Mouse (Mus musculus): ENCODE data around the gene Ap4m1. TPM values are rescaled to one million over a fixed set of nuclear protein-coding genes. Genes with fewer than 3 reads are reported as not detected.
"Not testable (repeated sequence)": the region's sequence is repeated elsewhere in the genome, so short reads cannot be mapped to it uniquely, and the experiment has no call there.

The Ap4m1 gene
- total and polyA plus RNA-seq, 2 experiments from 2014 or later: 6.1 to 24.1 TPM

DNA sequence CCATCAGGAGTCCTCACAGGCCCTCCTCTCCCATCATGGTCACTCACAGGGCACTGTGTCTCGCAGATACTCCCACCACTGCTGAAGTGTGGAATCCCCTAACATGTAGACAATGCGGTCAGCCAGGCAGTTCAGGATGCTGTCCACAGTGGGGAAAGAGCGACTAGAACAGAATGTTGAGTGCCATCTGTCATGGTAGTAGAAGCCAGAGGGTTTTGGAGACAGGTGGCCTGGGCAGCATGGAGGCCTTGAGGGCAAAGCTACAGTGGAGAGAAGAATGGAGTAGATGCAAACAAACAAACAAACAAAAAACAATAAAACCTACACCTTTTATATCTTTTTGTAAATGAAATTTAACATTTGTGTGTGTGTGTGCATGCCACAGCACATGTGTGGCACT, 30.3 kb downstream of the Ap4m1 start:
- Histone ChIP-seq H3K27me3 (ENCODE audit: control insufficient read depth, insufficient read depth, low read length) (no peaks in the 10 kb centered on the region), H3K4me1 (ENCODE audit: control insufficient read depth, insufficient read depth) (no peaks in the 10 kb centered on the region), H3K4me3 (ENCODE audit: low read depth, low read length) (no peak overlapping the region), H3K9me3 (replicated peaks; ENCODE audit: control insufficient read depth, low read length) (peaks cover 5% of the 10 kb centered on the region; the same call in 1 of the 2 replicates), H3K9ac (replicated peaks; ENCODE audit: low read depth, low read length) (no peak overlapping the region), H3K36me3 (replicated peaks; ENCODE audit: control insufficient read depth, insufficient read depth, low read length) (no peaks in the 10 kb centered on the region), H3K27ac (ENCODE audit: low read depth) (no peak overlapping the region), H3K4me2 (ENCODE audit: low read depth, low read length) (no peak overlapping the region)
- DNase-seq (ENCODE audit: low spot score) (no peak), ATAC-seq (ENCODE audit: insufficient read depth, low read depth) (no peak)
- no peak for TF ChIP-seq CTCF (IDR thresholded peaks at IDR 0.05; ENCODE audit: low read depth)
- no peak for TF ChIP-seq EP300 (IDR thresholded peaks at IDR 0.05; ENCODE audit: low read depth)
- WGBS: 85% methylated on average over 3 of the region's 3 CpGs

DNA sequence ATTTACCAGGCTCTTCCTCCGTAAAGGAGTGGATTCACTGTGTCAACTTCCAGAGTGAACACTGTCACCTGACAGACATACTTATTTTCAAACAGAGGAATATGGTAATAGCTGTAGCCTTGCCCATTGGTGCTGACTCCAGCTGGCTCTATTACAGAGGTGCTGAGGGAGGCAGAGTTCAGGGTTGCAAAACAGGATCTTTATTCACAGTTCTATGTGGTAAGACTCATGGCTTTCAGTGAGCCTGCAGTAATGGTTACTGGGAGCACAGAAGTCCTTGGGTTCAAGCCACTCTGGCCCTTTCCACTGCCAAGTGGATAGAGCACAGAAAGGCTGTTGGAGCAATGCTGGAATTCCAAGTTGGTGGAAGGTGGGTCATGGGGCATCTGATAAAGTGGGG, 35.5 kb downstream of the Ap4m1 start:
- DNase-seq (ENCODE audit: low spot score) (no peak), ATAC-seq (ENCODE audit: insufficient read depth, low read depth) (no peak)
- Histone ChIP-seq H3K9me3 (replicated peaks; ENCODE audit: control insufficient read depth, low read length) (peaks cover 5% of the 10 kb centered on the region; the same call in 1 of the 2 replicates), H3K4me3 (ENCODE audit: low read depth, low read length) (no peak overlapping the region), H3K36me3 (replicated peaks; ENCODE audit: control insufficient read depth, insufficient read depth, low read length) (no peaks in the 10 kb centered on the region), H3K9ac (replicated peaks; ENCODE audit: low read depth, low read length) (no peak overlapping the region), H3K4me2 (ENCODE audit: low read depth, low read length) (no peak overlapping the region), H3K4me1 (ENCODE audit: control insufficient read depth, insufficient read depth) (no peaks in the 10 kb centered on the region), H3K27ac (ENCODE audit: low read depth) (no peak overlapping the region), H3K27me3 (ENCODE audit: control insufficient read depth, insufficient read depth, low read length) (no peaks in the 10 kb centered on the region)
- TF ChIP-seq CTCF (IDR thresholded peaks at IDR 0.05; ENCODE audit: low read depth): no peak
- TF ChIP-seq EP300 (IDR thresholded peaks at IDR 0.05; ENCODE audit: low read depth): no peak
- 88% methylated on average over 1 of the region's 1 CpGs for WGBS

DNA sequence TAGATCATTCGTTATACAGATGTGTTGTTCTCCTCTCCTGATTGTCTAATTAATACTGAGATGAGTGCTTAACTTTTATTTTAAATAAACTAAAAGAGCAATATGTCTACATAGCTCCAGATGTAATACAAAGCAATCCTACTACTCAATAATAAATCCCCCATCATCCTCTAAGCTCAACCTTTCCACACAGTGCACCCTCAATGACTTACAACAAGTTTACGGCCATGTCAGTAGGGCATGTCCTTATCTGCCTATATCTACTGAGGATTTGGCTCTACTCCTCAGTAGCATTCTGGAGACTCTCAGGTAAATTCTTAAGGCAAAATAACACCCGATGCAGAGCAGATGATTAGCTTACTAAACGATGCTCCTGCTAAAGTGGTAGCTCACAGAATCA, 36.1 kb downstream of the Ap4m1 start:
- Histone ChIP-seq H3K27ac (ENCODE audit: low read depth) (no peak overlapping the region), H3K4me3 (ENCODE audit: low read depth, low read length) (no peak overlapping the region), H3K4me1 (ENCODE audit: control insufficient read depth, insufficient read depth) (no peaks in the 10 kb centered on the region), H3K9ac (replicated peaks; ENCODE audit: low read depth, low read length) (no peak overlapping the region), H3K36me3 (replicated peaks; ENCODE audit: control insufficient read depth, insufficient read depth, low read length) (no peaks in the 10 kb centered on the region), H3K9me3 (replicated peaks; ENCODE audit: control insufficient read depth, low read length) (peaks cover 5% of the 10 kb centered on the region; the same call in 1 of the 2 replicates), H3K4me2 (ENCODE audit: low read depth, low read length) (no peak overlapping the region), H3K27me3 (ENCODE audit: control insufficient read depth, insufficient read depth, low read length) (no peaks in the 10 kb centered on the region)
- ATAC-seq (ENCODE audit: insufficient read depth, low read depth): no peak
- WGBS: 73% methylated on average over 4 of the region's 4 CpGs
- no peak for DNase-seq (ENCODE audit: low spot score)
- TF ChIP-seq EP300 (IDR thresholded peaks at IDR 0.05; ENCODE audit: low read depth) (no peak), CTCF (IDR thresholded peaks at IDR 0.05; ENCODE audit: low read depth) (no peak)

DNA sequence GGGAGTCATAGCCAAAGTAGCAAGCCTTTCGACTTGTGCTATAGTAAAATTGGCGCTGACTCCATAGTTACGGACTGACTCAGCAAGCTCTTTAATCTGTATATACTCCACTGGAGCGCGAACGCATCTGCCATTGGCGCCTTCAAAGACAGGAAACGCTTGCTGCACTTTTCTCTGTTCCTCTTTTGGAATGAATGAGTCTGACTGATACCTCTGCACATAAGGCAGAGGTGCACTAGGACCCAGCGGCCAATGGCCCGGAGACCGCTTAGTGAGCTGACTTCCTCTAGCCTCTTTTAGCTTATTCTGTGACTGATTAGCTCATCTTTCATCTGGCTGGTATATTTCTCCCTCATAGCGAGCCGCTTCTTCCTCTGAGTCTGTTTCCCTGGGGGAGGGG, 44.8 kb downstream of the Ap4m1 start:
- not testable (repeated sequence) for H3K4me1 ChIP-seq (ENCODE audit: control insufficient read depth, insufficient read depth); H3K9me3 ChIP-seq (replicated peaks; ENCODE audit: control insufficient read depth, low read length); H3K4me3 ChIP-seq (ENCODE audit: low read depth, low read length); DNase-seq (ENCODE audit: low spot score); H3K36me3 ChIP-seq (replicated peaks; ENCODE audit: control insufficient read depth, insufficient read depth, low read length); H3K4me2 ChIP-seq (ENCODE audit: low read depth, low read length); ATAC-seq (ENCODE audit: insufficient read depth, low read depth); H3K9ac ChIP-seq (replicated peaks; ENCODE audit: low read depth, low read length); H3K27me3 ChIP-seq (ENCODE audit: control insufficient read depth, insufficient read depth, low read length); H3K27ac ChIP-seq (ENCODE audit: low read depth)
- 93% methylated on average over 13 of the region's 13 CpGs for WGBS

DNA sequence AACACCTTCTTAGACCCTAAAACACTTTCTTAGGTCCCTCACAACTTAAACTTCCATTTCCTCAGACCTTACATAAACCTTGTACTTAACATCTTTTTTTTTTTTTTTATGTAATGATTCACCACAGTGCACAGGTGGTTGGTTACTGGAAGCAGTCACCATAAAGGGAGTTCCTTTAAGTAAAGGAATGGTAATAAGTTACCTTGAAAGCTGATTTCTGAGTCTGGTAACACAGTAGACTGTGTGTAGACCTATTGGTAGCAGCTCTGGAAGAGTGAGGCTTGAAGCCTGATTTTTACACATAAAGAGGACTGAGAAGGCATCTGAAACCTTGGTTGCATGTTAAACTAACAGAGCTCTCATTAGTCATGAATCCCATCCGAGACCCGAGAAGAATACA, 48.1 kb downstream of the Ap4m1 start:
- Histone ChIP-seq H3K9me3 (replicated peaks; ENCODE audit: control insufficient read depth, low read length) (no peaks in the 10 kb centered on the region; the same call in 1 of the 2 replicates), H3K4me2 (ENCODE audit: low read depth, low read length) (no peak overlapping the region), H3K27ac (ENCODE audit: low read depth) (no peak overlapping the region), H3K4me1 (ENCODE audit: control insufficient read depth, insufficient read depth) (no peaks in the 10 kb centered on the region), H3K36me3 (replicated peaks; ENCODE audit: control insufficient read depth, insufficient read depth, low read length) (no peaks in the 10 kb centered on the region), H3K27me3 (ENCODE audit: control insufficient read depth, insufficient read depth, low read length) (no peaks in the 10 kb centered on the region), H3K9ac (replicated peaks; ENCODE audit: low read depth, low read length) (no peak overlapping the region), H3K4me3 (ENCODE audit: low read depth, low read length) (no peak overlapping the region)
- ATAC-seq (ENCODE audit: insufficient read depth, low read depth) (no peak), DNase-seq (ENCODE audit: low spot score) (no peak)
- 46% methylated on average over 2 of the region's 2 CpGs for WGBS
- no peak for TF ChIP-seq CTCF (IDR thresholded peaks at IDR 0.05; ENCODE audit: low read depth)
- no peak for TF ChIP-seq EP300 (IDR thresholded peaks at IDR 0.05; ENCODE audit: low read depth)

DNA sequence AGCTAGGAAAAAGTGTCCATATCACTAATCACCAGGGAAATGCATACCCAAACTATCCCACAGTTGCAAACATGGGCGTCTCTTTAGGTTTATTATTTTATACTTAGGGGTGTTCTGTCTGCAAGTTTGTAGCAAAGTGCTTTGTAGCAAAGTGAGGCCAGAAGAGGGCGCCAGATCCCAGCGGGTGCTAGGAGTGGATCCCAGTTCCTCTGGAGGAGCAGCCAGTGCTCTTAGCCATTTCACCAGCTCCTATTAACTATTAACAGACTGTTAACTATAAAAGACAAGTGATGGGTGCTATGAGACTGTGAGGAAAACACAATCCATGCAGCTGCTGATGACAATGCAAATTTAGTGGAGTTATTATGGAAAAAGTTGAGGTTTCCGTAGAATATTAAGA, 50.3 kb downstream of the Ap4m1 start:
- no peak overlapping the region for H3K4me3 ChIP-seq (ENCODE audit: low read depth, low read length)
- ATAC-seq (ENCODE audit: insufficient read depth, low read depth) (no peak), DNase-seq (ENCODE audit: low spot score) (peak; percentile 21)
- H3K9me3 ChIP-seq (replicated peaks; ENCODE audit: control insufficient read depth, low read length): no peaks in the 10 kb centered on the region
- TF ChIP-seq CTCF (IDR thresholded peaks at IDR 0.05; ENCODE audit: low read depth) (peak; percentile 75), EP300 (IDR thresholded peaks at IDR 0.05; ENCODE audit: low read depth) (no peak)
- no peaks in the 10 kb centered on the region for H3K4me1 ChIP-seq (ENCODE audit: control insufficient read depth, insufficient read depth)
- 24% methylated on average over 4 of the region's 4 CpGs for WGBS
- no peak overlapping the region for H3K9ac ChIP-seq (replicated peaks; ENCODE audit: low read depth, low read length)
- no peaks in the 10 kb centered on the region for H3K36me3 ChIP-seq (replicated peaks; ENCODE audit: control insufficient read depth, insufficient read depth, low read length)
- H3K27me3 ChIP-seq (ENCODE audit: control insufficient read depth, insufficient read depth, low read length): no peaks in the 10 kb centered on the region
- H3K27ac ChIP-seq (ENCODE audit: low read depth): no peak overlapping the region
- H3K4me2 ChIP-seq (ENCODE audit: low read depth, low read length): no peak overlapping the region
